Mouse (Mus musculus) C2C12 (cell line): Measurements from ENCODE around the gene Gm20388.

ENCODE experiments used
- CTCF ChIP-seq: IDR thresholded peaks from one replicate; pipeline ENCODE4 v1.5.1; 2011; ENCODE audit not compliant: control insufficient read depth, insufficient read depth, insufficient read length
- FOSL1 ChIP-seq: IDR thresholded peaks from one replicate; pipeline ENCODE4 v1.8.0; 2011; ENCODE audit warnings: mild to moderate bottlenecking, low read length; ENCODE audit not compliant: poor library complexity, insufficient read depth, severe bottlenecking
- MAX ChIP-seq: IDR thresholded peaks from one replicate; pipeline ENCODE4 v1.6.1; 2011; ENCODE audit warnings: mild to moderate bottlenecking, control low read depth
- MYOG ChIP-seq: IDR thresholded peaks from one replicate; pipeline ENCODE4 v1.6.1; 2011; ENCODE audit not compliant: control insufficient read depth, insufficient read length; ENCODE audit errors: extremely low read depth
- USF1 ChIP-seq: IDR thresholded peaks from one replicate; pipeline ENCODE4 v1.6.1; 2011; ENCODE audit warnings: low read depth, mild to moderate bottlenecking, control low read depth, moderate library complexity

DNA sequence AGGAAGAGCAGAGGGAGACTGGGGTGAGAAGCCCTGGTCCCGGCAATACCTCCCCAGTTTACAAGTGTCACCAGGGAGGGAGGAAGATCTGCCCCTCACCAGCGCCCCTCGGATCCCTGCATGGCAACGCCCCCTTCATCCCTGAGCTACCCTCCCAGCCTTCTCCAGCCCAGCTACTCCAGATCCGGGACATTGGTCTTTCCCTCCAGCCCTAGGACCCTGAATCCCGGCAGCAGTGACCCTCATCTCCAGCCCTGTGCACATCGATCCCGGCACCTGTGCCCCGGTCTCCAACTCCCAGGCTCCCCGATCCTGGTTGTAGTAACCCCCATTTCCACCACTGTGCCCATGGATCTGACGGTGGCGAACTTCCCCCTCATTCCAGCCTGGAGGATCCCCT, 2532.1 kb downstream of the Gm20388 start:
- TF ChIP-seq CTCF (no peak), MAX (no peak), USF1 (no peak), FOSL1 (no peak), MYOG (no peak)
